Mouse (Mus musculus) heart, postnatal 25 days (tissue): ENCODE measurements around the gene Ston2. TPM values are rescaled to one million over a fixed set of nuclear protein-coding genes. Genes with fewer than 3 reads are reported as not detected.

Source experiments
- DNase-seq: peaks from one replicate; pipeline ENCODE4 v3.0.0; 2022; ENCODE audit warnings: low spot score
- intact Hi-C: fragments of 180-260 bp; cut with DNase I; formaldehyde crosslinking; loops from one replicate; pipeline ENCODE4 v1.15.1; 2025
- total RNA-seq, 2 experiments: library from RNA; stranded (reverse); gene quantifications; 2 replicates each; pipeline ENCODE4 v1.2.3; 2021

Gene Ston2
- total RNA-seq, 2 experiments from 2014 or later: 4.0 to 4.5 TPM

- DNase-seq: no peak
- intact Hi-C loops: no loop called here
Measured at GRCm38 (mm10) chr12:91713358-91713757, 74.8 kb downstream of the Ston2 start.

- intact Hi-C loops: no loop called here
- DNase-seq: no peak
Measured at GRCm38 (mm10) chr12:91711655-91712054, 76.5 kb downstream of the Ston2 start.

GRCm38 (mm10) chr12:91710876-91711275 is 77.3 kb downstream of the Ston2 start:
- no peak for DNase-seq
- intact Hi-C loops: no loop called here

GRCm38 (mm10) chr12:91709634-91710033 is 78.6 kb downstream of the Ston2 start:
- intact Hi-C loops: no loop called here

GRCm38 (mm10) chr12:91709232-91709631 is 79.0 kb downstream of the Ston2 start:
- no peak for DNase-seq
- intact Hi-C loops: no loop called here

More at GRCm38 (mm10) chr12:91709634-91710033, 78.6 kb downstream of the Ston2 start:
- DNase-seq: no peak

GRCm38 (mm10) chr12:91707807-91708206 is 80.4 kb downstream of the Ston2 start:
- no peak for DNase-seq
- intact Hi-C loops: no loop called here

GRCm38 (mm10) chr12:91703533-91703932 is 84.7 kb downstream of the Ston2 start:
- intact Hi-C loops: no loop called here
- DNase-seq: no peak

- intact Hi-C loops: no loop called here
- no peak for DNase-seq
Measured at GRCm38 (mm10) chr12:91702829-91703228, 85.4 kb downstream of the Ston2 start.

- DNase-seq: no peak
- intact Hi-C loops: no loop called here
Measured at GRCm38 (mm10) chr12:91699451-91700141, 88.6 kb downstream of the Ston2 start.

- intact Hi-C loops: no loop called here
- DNase-seq: no peak
Measured at GRCm38 (mm10) chr12:91696231-91696630, 92.0 kb downstream of the Ston2 start.

GRCm38 (mm10) chr12:91695761-91696160 is 92.4 kb downstream of the Ston2 start:
- DNase-seq: no peak
- intact Hi-C loops: no loop called here

GRCm38 (mm10) chr12:91694748-91695147 is 93.4 kb downstream of the Ston2 start:
- no peak for DNase-seq
- intact Hi-C loops: no loop called here

GRCm38 (mm10) chr12:91693566-91693965 is 94.6 kb downstream of the Ston2 start:
- intact Hi-C loops: no loop called here
- no peak for DNase-seq

GRCm38 (mm10) chr12:91692991-91693390 is 95.2 kb downstream of the Ston2 start:
- intact Hi-C loops: no loop called here
- no peak for DNase-seq

- no peak for DNase-seq
- intact Hi-C loops: no loop called here
Measured at GRCm38 (mm10) chr12:91685674-91686290, 102.4 kb downstream of the Ston2 start.

- no peak for DNase-seq
- intact Hi-C loops: no loop called here
Measured at GRCm38 (mm10) chr12:91684840-91685415, 103.3 kb downstream of the Ston2 start.

GRCm38 (mm10) chr12:91684101-91684839 is 103.9 kb downstream of the Ston2 start:
- no peak for DNase-seq
- intact Hi-C loops: no loop called here

- DNase-seq: no peak
- intact Hi-C loops: no loop called here
Measured at GRCm38 (mm10) chr12:91683549-91684100, 104.6 kb downstream of the Ston2 start.

GRCm38 (mm10) chr12:91683096-91683495 is 105.1 kb downstream of the Ston2 start:
- DNase-seq: no peak
- intact Hi-C loops: no loop called here

- intact Hi-C loops: no loop called here
- DNase-seq: no peak
Measured at GRCm38 (mm10) chr12:91679320-91680064, 108.7 kb downstream of the Ston2 start.
